Mouse (Mus musculus): ENCODE measurements around the gene Sbp.
"Not testable (repeated sequence)": the region's sequence is repeated elsewhere in the genome, so short reads cannot be mapped to it uniquely, and the experiment has no call there.

Gene Sbp

GRCm38 (mm10) chr17:23941372-23941771, at the start of gene Sbp:
TSS of gene Sbp (plus strand) at chr17:23941672.
- no peak for DNase-seq

- DNase-seq, result not testable (repeated sequence)
Observed at GRCm38 (mm10) chr17:23917158-23917557, 24.3 kb upstream of the Sbp start, which contains the start of gene Dcpp3. TSS of gene Dcpp3 (plus strand) at chr17:23917458.

- DNase-seq, result peak; percentile 84
Observed at GRCm38 (mm10) chr17:23924531-23925007, 16.9 kb upstream of the Sbp start.

- DNase-seq, result peak; percentile 62
Observed at GRCm38 (mm10) chr17:23925090-23925493, 16.4 kb upstream of the Sbp start.

GRCm38 (mm10) chr17:23931157-23931556, 10.3 kb upstream of the Sbp start:
- no peak for DNase-seq

GRCm38 (mm10) chr17:23947486-23947885, 6.0 kb downstream of the Sbp start:
- not testable (repeated sequence) for DNase-seq

- DNase-seq, result no peak
Observed at GRCm38 (mm10) chr17:23949068-23949467, 7.6 kb downstream of the Sbp start.

GRCm38 (mm10) chr17:23950828-23951227, 9.4 kb downstream of the Sbp start:
- not testable (repeated sequence) for DNase-seq

- DNase-seq, result no peak
Observed at GRCm38 (mm10) chr17:23955174-23955573, 13.7 kb downstream of the Sbp start, which contains the start of gene Sbpl. TSS of gene Sbpl (minus strand) at chr17:23955274.

- peak; percentile 73 for DNase-seq
Observed at GRCm38 (mm10) chr17:23960084-23960738, 18.7 kb downstream of the Sbp start.

- DNase-seq, result no peak
Observed at GRCm38 (mm10) chr17:23961573-23962122, 20.2 kb downstream of the Sbp start.

- DNase-seq, result no peak
Observed at GRCm38 (mm10) chr17:23965805-23966425, 24.4 kb downstream of the Sbp start.

GRCm38 (mm10) chr17:23966658-23967401, 25.4 kb downstream of the Sbp start:
- no peak for DNase-seq

- DNase-seq, result no peak
Observed at GRCm38 (mm10) chr17:23968780-23969179, 27.3 kb downstream of the Sbp start.

GRCm38 (mm10) chr17:23969231-23969630, 27.8 kb downstream of the Sbp start:
- peak; percentile 82 for DNase-seq

- DNase-seq, result no peak
Observed at GRCm38 (mm10) chr17:23971315-23971714, 29.8 kb downstream of the Sbp start.

GRCm38 (mm10) chr17:23976665-23977064, 35.2 kb downstream of the Sbp start:
- DNase-seq, result no peak

- no peak for DNase-seq
Observed at GRCm38 (mm10) chr17:23979471-23979870, 38.0 kb downstream of the Sbp start.

- DNase-seq, result no peak
Observed at GRCm38 (mm10) chr17:23980297-23980909, 38.9 kb downstream of the Sbp start, which contains the start of gene Prss30. TSS of gene Prss30 (minus strand) at chr17:23980566.

GRCm38 (mm10) chr17:23982912-23983311, 41.4 kb downstream of the Sbp start:
- DNase-seq, result no peak

GRCm38 (mm10) chr17:23984989-23985388, 43.5 kb downstream of the Sbp start:
- no peak for DNase-seq

- DNase-seq, result peak; percentile 57
Observed at GRCm38 (mm10) chr17:23989802-23990201, 48.3 kb downstream of the Sbp start.

All from right cerebral cortex, postnatal 14 days (tissue).